Mouse (Mus musculus) frontal cortex, postnatal 14 days (tissue): ENCODE data around the gene Cerkl.

Experiments used
- DNase-seq, 2 experiments: peaks; one replicate each; pipeline ENCODE4 v3.0.0; 2022; ENCODE audit warnings: low spot score in 2 of 2

The Cerkl gene

DNA sequence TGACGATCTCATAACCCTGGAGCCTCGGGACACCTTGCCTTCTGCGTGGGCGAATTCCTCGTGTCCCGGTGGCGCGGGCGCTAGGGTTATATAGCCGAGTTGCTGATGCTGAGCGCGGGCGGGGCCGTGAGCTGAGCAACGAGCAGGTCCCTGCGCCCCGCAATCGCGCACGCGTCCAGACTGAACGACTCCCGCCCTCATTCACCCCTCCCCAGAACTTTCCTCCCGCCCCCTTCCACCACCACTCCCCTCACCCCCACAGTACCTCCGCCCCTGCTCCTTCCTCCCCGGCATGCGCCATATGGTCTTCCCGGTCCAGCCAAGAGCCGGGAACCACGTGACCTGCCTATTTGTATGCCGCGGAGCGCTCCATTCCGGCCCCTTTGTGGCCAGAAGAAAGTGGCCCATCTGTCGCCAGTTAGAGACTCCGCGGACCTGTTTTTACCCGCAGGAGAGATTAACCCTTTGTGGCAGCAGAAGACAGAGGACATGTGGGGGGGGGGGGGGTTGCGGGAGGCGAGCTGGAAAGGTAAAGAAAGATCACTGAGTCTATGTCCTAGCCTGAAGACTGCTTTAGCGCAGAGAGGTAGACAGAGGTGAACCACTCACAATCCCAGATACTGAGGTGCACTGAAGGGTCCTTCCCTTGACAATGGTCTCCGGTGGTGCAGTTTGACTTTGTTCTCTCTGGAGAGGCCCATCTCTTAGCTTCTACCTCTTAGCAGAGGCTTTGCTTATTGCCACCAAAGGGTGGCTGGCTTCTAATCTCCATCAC is at the start of gene Cerkl, which contains the start of gene Neurod1:
TSS of gene Cerkl (minus strand) at position 211 of the 775 bp plus-strand sequence.
TSS of gene Neurod1 (minus strand) at position 177 of the 775 bp plus-strand sequence.
- DNase-seq = peak in 1 of 2 experiments; percentile 31

DNA sequence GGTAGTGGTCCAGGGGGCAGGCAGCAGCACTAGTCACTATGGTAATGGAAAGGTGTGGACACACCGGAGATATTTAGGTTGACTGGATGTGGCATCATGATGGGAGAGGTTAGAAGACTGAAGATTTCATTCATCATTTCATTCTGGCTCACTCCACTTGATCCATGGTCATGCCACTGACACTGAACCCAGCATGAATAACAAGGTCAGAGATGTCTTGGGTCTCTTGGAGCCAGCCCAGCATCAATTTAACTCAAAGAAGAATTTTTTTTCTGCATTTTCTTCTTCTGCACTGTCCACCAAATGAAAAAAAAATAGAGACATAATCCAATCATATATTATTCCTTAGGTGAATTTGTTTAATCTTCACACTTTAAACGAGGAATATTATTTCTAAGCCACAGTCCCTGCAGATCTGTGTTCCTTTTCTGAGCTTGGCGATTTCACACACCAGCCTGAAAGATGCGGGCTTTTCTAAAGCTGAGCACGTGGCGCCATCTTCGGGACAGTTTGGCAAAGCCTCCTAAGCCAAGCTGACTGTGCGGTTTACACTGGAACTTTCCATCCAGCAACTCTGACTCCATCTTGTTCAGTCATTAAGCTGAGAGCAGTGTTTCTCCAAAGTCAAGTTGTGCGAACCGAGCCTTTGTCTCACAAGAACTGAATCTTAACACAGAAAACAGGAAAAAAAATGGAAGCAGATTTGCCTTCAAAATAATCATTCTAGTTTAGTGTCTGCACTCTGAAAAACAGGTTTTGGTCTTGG is 42.6 kb upstream of the Cerkl start:
- peak; percentile 52 to 71 for DNase-seq

DNA sequence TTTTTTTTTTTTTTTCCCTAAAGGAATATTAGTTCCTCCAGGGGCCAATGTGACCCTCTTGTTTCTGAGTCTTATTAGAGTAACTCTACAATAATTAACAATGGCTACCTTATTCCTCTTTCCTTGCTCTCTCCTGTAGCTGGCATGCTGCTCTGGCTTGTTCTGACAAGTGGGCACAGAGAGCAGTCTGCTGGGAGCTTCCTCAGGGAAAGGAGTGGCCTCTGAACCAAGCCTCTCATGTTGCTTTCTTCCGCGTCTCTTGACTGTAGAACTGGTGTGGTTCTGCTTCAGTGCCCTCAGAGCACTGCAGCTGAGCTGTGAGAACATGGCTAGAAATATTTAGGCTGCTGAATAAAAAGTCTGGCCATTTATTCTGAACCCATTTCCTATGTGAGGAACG is 28.5 kb upstream of the Cerkl start:
- no peak for DNase-seq

DNA sequence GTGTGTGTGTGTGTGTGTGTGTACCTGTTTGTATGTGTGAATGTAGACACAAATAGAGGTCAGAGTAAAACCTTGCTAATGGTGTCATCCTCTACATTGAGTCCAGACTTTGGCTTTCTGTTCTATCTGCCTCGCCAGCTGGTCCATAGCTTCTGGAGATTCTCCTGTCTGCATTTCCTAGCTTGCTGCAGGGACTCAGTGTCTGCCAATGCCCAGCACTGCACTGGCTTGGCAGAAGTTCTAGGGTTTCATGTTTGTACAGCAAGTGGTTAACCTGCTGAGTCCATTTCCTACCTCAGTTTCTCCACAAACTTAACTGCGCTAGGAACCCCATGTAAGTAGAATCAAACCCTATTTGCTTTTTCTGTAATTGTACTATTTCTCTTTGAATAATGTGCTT is 25.9 kb upstream of the Cerkl start:
- no peak for DNase-seq

DNA sequence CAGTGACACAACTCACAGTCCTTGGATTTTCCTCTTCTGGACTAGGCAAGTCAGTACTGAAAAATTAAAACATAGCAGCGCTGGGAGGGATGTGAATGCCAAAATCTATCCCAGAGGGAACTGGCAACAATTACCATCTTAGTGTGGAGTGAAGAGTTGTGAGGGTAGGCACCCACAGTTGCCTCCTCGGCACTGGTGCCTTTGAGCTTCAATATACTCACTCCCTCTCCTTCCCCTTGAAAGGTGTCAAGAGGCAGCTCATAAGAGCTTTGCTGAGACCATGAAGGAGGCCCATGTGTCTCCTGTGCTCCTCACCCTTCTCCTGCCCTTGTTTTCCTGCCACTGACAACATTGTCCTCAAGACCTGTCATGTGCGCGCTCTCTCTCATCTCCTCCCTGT is 5.8 kb upstream of the Cerkl start:
- DNase-seq = no peak

DNA sequence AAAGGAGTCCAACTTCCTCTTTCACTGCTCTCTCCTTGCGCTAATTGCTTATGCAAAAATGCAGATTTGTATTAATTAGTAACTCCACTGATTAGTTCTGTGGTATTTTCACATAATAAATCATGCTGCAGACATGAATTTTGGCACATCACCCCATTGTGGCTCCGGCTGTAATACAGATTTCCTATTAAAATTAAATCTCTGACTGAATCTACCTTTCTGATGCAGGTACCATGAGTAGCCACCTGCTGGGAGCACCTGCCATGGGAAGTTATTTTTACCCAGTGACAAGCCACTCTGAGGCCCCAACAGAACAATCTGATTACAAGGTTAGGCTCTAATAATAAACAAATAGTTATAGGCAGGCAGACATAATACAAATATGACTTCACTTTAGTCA is 5.3 kb upstream of the Cerkl start:
- DNase-seq = no peak

DNA sequence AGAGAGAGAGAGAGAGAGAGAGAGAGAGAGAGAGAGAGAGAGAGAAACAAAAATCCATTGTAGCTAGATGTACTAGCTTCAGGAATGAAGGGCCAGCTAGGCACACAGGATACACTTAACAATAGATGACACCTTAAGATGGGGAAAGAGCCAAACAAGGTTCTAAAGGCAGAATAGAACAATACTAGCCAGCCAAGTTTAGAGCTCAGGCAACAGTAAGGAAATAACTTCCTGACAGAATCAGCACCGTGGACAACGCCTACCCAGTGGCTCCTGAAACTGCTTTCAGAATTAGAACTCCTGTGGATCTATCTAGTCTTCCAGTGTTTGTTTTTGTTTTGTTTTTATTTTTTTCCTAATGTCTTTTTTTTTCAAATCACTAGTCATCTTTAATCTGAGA is 4.0 kb upstream of the Cerkl start:
- no peak for DNase-seq

DNA sequence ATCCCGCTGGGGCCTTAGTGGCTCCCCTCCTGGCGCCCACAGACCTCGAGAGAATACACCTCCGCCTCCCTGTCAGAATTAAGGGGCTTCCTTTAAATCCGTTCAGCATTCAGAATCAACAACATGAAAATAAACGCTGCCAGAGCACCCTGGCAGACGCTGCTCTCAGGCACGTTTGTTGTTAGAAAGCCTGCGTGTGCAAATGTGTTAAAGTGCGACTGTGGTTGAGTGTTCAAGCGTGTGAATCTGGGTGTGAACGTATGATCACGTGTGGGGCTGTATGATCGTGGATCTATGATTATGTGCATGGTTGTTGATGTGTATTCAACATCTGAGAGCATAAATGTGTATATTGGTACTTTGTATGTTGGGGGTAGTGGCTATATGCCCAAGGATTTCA is 3.5 kb upstream of the Cerkl start:
- DNase-seq = no peak

DNA sequence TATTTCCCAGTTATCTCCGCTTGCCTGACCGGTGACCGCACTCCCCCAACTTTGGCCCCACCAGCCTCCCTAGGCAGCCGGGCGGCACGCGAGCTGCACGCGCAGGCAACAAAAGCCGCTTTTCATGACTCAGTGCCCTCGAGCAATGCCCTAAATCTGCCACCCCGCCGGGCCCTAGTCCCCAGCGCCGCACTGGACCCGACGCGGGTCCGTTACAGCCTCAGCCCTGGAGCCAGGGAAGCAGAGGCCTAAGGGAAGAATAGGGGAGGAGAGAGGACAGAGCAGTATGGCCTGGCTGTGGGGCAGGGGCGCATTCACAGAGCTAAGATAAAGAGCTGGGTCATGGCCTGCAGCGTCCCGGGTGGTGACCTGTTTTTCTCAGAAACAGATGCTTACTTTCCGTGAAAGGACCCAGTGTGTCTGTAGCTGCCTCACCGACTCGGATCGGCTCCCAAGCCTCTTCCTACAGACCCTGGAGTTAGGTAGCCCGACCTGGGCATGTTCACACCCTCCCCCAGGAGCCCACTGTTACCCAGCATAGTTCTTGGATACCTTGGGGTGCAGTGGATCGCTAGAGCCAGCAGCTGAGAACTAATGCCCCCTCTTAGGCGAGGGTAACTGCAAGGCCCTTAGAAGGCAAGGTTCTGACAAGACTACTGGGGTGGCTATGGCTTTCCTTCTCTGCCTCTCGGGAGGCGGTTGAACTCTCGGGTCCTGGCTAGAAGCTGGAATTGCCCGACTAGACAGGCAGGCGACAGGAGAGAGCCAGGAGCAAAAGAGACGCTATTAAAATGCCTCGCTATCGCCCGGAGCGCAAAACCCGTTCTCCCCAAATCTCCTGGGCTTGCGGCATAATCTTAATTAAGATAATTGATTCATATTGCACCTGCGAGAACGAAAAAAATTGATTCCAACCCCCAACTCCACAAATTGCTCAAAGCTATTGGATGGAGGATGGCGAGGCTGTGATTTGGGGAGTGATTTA is 2.8 kb upstream of the Cerkl start:
- DNase-seq = no peak

DNA sequence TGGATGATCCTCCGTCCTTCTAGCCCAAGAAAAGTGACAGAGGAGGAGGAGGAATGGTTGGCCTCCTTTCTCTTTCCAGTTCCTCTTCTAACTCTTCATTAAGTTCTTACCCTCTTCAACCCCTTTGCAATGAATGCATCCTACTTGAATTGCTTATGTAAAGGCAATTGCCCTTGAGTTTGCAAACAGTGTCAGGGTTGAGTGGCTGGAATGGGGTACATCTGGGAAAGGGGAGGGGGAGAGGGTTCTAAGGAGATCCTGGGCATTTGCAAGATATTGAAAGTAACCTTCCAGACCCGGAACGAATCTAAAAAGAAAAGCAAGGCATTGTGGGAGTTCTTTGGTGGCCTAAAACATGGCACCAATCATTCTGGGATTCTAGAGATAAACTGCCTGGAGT is 1.3 kb upstream of the Cerkl start:
- no peak for DNase-seq

DNA sequence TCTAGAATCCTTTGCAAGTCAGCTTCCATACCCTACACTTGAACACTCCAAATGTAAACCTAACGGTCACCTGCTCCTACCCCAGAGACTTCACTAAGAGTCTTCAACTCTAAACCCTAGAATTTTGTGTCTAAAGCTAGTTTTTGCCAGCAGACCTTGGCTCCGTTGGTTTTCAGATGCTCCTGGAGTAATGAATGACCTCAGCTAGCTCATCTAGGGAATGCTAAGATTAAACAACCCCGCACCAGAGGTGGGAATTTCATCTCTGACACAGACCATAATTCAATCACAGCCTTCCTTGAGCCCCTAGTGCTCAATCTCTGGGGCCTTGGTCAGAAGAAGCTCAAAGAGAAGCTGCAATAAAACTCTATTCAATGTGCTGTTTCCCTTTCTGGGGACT is 849 bp upstream of the Cerkl start:
- no peak for DNase-seq

DNA sequence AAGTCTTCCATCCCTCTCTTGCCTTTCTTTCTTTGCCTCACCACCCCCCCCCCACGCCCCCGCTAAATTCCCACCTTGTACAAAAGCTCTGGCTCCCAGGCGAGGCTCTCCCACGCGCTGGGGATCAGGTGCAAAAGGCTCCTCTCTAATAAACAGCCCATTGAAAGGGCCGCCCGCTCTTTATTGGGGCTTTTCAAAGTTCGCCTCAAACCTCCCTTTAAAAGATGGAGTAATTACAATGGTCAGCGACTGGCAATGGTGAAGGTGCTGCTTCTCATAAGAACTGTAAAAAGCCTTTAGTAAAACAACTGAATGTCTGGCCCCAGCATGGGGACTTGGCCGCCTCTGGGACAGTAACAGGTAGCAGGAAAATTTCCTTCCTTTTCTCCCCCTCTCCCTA is 939 bp downstream of the Cerkl start:
- DNase-seq = no peak

DNA sequence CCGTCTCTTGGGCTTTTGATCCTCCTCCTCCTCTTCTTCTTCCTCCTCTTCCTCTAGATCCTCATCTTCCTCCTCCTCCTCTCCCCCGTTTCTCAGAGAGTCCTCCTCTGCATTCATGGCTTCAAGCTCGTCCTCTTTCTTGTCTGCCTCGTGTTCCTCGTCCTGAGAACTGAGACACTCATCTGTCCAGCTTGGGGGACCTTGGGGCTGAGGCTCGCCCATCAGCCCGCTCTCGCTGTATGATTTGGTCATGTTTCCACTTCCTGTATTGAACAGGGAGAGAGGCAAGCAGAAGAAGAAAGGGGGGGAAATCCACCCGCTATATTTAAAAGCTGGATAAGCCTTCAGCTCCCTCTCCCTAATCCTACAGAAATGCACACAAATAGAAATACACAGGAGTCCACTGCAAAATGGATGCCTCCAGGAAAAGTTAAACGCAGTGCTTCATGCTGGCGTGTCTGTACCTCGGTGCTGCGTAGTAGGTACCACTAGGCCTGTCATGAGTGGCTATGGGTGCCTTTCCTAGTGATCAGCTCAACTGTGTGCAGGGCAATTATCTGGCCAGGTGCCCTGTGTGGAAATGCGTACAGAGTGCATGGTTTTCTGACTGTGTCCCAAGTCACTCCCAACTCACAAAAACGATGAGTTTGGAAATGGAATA is 1.7 kb downstream of the Cerkl start:
- no peak for DNase-seq

DNA sequence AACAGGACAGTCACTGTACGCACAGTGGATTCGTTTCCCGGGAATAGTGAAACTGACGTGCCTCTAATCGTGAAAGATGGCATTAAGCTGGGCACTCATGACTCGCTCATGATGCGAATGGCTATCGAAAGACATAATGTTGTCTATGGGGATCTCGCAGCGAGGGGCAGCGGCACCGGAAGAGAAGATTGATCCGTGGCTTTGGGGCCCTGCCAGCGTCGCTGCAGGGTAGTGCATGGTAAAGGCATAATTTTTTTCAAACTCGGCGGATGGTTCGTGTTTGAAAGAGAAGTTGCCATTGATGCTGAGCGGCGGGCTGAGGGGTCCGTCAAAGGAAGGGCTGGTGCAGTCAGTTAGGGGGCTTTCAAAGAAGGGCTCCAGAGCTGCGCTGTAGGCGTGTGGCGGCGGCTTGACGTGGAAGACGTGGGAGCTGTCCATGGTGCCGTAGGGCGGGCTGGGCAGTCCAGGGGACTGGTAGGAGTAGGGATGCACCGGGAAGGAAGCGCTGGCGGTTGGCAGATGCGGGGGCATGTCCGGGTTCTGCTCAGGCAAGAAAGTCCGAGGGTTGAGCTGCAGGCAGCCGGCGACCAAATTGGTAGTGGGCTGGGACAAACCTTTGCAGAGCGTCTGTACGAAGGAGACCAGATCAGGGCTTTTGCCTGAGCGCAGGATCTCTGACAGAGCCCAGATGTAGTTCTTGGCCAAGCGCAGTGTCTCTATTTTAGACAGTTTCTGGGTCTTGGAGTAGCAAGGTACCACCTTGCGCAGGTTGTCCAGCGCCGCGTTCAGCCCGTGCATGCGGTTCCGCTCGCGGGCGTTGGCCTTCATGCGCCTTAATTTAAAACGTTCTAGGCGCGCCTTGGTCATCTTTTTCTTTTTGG is 2.4 kb downstream of the Cerkl start:
- DNase-seq = peak in 1 of 2 experiments; percentile 45

DNA sequence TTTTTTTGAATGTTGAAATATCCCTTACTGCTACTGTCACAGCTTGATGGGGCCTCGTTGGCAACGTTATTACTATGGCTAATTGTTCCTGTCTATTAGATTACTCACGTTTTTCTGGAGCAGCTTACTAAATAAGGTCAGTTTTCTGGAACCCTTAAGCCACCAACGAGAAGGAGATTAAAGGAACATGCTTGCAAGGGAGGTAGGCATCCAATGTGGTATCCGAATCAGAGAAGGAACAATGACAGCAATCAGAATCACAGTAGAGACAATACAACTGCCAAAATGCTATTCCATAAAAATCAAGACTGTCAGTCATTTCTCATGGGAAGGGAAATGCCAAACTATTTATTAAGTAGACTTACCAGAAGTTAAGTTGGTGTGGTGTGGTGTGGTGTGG is 5.1 kb downstream of the Cerkl start:
- DNase-seq = no peak

DNA sequence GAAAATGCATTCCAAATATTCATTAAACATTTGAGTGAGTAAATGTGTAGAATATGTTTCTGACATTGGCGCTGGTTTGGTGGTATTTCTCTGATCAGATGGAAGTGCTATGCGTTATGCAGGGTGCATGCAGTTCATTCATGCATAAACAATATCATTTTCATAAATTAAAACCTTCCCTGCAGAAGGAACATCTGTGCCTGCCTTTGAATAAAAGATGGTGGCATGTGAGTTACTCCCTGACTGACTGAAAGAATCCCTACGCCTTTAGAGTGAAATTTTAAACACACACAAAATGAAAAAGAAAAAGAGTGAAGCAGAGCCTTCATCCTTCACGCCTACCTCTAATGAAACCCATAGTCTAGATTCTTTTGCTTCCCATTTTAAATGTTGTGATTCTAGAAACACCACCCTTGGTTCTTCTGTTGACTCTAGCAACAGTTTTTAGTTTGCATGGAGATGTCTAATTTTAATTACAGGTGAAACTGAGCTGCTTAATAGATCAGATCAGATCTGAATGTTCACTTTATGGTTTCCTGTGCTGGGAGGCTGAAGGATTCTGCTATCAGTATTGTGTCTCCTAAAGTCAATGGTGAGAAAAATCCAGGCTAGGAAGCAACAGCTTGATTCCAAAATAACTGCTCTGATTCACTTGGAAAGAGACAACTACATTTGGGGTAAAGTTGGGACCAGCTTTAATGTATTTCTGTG is 5.7 kb downstream of the Cerkl start:
- DNase-seq = no peak

DNA sequence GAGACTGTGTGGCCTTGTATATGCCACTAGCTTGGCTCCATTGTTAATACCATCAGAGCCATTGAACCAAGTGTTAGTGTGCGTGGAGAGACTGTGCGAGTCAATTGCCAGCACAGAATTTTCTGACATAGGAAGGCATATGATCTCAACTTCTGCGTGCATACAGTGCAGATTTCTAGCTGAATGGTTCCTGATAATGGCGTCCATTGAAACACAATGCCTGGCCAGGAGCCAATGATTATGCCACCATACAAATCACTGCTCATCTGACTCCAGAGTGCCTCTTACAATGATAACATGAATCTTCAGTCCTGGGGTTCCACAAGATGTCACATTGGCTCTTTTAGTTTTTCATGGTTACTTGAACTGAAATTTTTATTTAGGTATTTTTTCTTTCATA is 7.2 kb downstream of the Cerkl start:
- DNase-seq = no peak

DNA sequence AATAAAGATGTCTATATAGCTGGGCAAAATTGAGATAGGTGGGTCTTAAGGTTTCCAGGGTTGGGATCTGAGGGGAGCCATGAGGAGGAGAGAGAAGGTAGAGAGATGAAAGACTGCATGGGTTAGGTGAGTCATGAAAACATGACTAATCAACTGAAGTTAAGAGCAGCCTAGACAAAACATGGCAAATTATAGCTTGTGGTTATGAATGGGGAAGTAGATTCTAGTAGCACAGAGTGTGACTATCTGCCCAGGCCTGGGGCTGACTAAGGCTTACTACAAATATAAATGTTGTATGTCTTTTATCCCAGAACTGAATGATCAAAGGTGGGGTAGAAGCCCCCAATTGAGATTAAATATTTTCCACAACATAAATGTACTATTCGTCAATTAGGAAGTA is 9.4 kb downstream of the Cerkl start:
- DNase-seq = no peak

DNA sequence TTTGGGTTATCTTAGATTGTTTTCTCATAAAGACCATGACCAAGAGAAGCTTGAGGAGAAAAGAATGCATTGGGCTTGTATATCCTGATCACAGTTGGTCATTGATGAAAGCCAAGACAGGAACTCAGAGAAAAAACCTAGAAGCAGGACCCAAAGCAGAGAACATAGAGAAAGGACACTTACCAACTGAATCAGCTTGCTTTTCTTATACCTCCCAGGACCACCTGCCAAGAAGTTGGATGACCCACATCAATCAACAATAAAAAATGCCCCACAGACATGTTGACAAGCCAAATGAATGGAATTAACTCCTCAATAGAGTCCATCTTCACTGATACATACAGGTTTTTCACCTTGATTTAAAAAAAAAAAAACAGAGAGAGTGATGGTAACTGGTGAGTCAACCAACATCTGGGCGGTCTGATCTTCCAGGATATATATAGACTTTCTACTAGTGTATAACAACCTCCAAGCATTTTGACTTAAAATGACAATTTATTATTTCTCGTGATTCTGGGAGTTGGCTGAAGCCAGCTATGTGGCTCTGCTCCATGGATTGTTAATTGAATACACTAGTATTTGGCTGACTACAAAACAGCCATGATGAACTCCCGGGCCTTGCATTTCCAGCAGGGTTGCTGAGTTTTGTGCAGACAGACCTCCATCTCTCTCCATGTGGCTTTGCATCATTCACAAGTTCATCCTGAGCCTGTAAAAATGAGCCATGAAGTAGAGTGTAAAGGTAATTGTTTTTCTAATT is 12.5 kb downstream of the Cerkl start:
- no peak for DNase-seq
